Mouse (Mus musculus) liver, embryonic 14 days (tissue): Measurements from ENCODE around the gene Zfp729b. TPM values are rescaled to one million over a fixed set of nuclear protein-coding genes. Genes with fewer than 3 reads are reported as not detected.

Experiments
- polyA plus RNA-seq: library from polyadenylated mRNA; depleted of rRNA; stranded (reverse); fragments of >200 nt; gene quantifications from 2 replicates; pipeline ENCODE4 v1.2.3, GENCODE M21; 2012; rRNA removed

Zfp729b gene
- 0.88 and 0.95 TPM in 2 replicates for polyA plus RNA-seq

DNA sequence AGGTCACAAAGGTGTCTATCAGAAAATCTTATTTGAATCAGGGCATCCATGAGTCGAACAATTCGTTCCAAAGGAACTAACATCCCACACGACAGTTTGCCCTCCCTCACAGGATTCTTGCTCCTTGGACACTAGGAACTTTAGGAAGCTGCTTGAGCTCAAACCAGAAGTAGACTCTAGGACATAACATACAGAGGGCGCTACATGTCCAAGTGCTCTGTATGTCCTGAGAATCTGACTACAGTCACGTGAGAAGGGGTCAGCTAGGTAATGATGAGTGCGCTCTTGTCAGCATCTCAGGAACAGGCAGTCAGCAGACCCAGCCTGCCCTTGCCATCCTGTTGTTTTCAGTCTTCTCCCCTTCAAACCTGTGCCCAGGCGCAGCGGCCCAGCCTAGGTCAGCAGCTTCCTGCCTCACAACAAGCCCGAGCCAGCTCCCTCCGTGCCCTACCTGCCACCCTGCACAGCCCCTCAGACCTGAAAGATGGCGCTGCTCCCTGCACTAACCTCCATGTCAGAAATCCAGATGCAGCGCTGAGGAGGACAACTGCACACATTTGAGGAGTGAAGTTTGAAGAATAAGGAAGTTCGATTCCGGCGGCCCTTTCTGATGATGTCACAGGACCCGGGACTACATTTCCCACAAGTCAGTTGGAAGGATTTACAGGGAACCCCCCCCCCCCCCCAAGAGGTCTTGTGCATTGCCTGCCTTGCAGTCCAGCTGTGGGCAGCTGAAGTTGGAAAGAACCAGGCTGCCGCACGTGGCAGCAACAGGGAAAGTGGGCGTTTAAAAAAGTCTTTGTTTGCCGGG, at the start of gene Zfp729b:
Zfp729b (minus strand) TSS at position 642 of the 811 bp plus-strand sequence.

DNA sequence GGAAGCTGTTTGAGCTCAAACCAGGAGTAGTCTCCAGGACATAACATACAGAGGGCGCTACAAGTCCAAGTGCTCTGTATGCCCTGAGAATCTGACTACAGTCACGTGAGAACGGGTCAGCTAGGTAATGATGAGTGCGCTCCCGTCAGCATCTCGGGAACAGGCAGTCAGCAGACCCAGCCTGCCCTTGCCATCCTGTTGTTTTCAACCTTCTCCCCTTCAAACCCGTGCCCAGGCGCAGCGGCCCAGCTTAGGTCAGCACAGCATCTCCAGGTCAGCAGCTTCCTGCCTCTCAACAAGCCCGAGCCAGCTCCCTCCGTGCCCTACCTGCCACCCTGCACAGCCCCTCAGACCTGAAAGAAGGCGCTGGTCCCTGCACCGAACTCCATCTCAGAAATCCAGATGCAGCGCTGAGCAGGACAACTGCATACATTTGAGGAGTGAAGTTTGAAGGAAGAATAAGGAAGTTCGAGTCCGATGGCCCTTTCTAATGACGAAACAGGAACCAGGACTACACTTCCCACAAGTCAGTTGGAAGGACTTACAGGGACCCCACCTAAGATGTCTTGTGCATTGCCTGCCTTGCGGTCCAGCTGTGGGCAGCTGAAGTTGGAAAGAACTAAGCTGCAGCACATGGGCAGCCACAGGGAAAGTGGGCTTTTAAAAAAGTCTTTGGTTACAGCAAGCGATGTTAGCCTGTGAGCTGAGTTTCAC, 27.9 kb upstream of the Zfp729b start, which contains the start of the genes Gm49345 and Zfp729a:
Gm49345 (minus strand) TSS at position 476 of the 714 bp plus-strand sequence.
Zfp729a (minus strand) TSS at position 498 of the 714 bp plus-strand sequence.

GRCm38 (mm10) chr13:67553730-67554129, 55.8 kb downstream of the Zfp729b start, which contains the start of gene Zfp748:
TSS of gene Zfp748 (minus strand) at chr13:67553830.

Other genes with a start within 250 kb of the Zfp729b start
- not detected in 2 replicates for gene Gm28044, start 249.2 kb downstream of the Zfp729b start, polyA plus RNA-seq
- gene Zfp953, start 249.1 kb downstream of the Zfp729b start, polyA plus RNA-seq: 0.79 and 0.83 TPM in 2 replicates
- 0.12 and 0.17 TPM in 2 replicates for gene Gm28041, start 234.0 kb downstream of the Zfp729b start, polyA plus RNA-seq
- gene Zfp456, start 233.9 kb downstream of the Zfp729b start, polyA plus RNA-seq: 0.27 and 0.32 TPM in 2 replicates
- 1.8 and 2.3 TPM in 2 replicates for gene Zfp429, start 209.9 kb downstream of the Zfp729b start, polyA plus RNA-seq
- 0.17 and 0.18 TPM in 2 replicates for gene Zfp459, start 188.3 kb downstream of the Zfp729b start, polyA plus RNA-seq
- 2.8 and 3.1 TPM in 2 replicates for gene Zfp874a, start 158.1 kb downstream of the Zfp729b start, polyA plus RNA-seq
- gene Zfp874b, start 125.4 kb downstream of the Zfp729b start, polyA plus RNA-seq: 2.7 and 2.8 TPM in 2 replicates
- 1.3 TPM in 2 replicates for gene Zfp58, start 109.2 kb downstream of the Zfp729b start, polyA plus RNA-seq
- not detected in 2 replicates for gene Gm26965, start 83.6 kb downstream of the Zfp729b start, polyA plus RNA-seq
- 5.4 and 5.6 TPM in 2 replicates for gene Zfp87, start 83.5 kb downstream of the Zfp729b start, polyA plus RNA-seq
- gene Zfp748, start 55.9 kb downstream of the Zfp729b start, polyA plus RNA-seq: 2.3 and 2.5 TPM in 2 replicates
- gene Gm49345, start 28.1 kb upstream of the Zfp729b start, polyA plus RNA-seq: not detected in 2 replicates
- gene Zfp729a, start 28.1 kb upstream of the Zfp729b start, polyA plus RNA-seq: 0.93 and 0.98 TPM in 2 replicates
- gene Zfp738, start 77.4 kb upstream of the Zfp729b start, polyA plus RNA-seq: 1.9 and 2.0 TPM in 2 replicates
- 1.6 and 1.9 TPM in 2 replicates for gene Zfp65, start 119.5 kb upstream of the Zfp729b start, polyA plus RNA-seq
- gene Zfp85, start 145.5 kb upstream of the Zfp729b start, polyA plus RNA-seq: 0.69 and 0.80 TPM in 2 replicates
- gene Zfp493, start 170.0 kb upstream of the Zfp729b start, polyA plus RNA-seq: 0.51 and 0.83 TPM in 2 replicates
- gene Zfp273, start 204.0 kb upstream of the Zfp729b start, polyA plus RNA-seq: 0.71 and 0.80 TPM in 2 replicates
- gene Gm10037, start 221.4 kb upstream of the Zfp729b start, polyA plus RNA-seq: 0.14 and 0.35 TPM in 2 replicates